Mouse (Mus musculus): Measurements from ENCODE around the gene Zc3h15.

GRCm38 (mm10) chr2:83709896-83710524, 65.8 kb downstream of the Zc3h15 start:
- TF ChIP-seq POLR2A (IDR thresholded peaks at IDR 0.05; ENCODE audit: insufficient read depth, low read depth, low read length) = no peak
- no peak for TF ChIP-seq CTCF (IDR thresholded peaks at IDR 0.05; ENCODE audit: insufficient read depth, low read depth, low read length)
